Mouse (Mus musculus) midbrain, embryonic 15.5 days (tissue): ENCODE data around the gene Mob3b. TPM values are rescaled to one million over a fixed set of nuclear protein-coding genes. Genes with fewer than 3 reads are reported as not detected.
A peak's percentile ranks its signal among the peaks of the same experiment; 100 is the strongest.
"Not testable (repeated sequence)": the region's sequence is repeated elsewhere in the genome, so short reads cannot be mapped to it uniquely, and the experiment has no call there.

ENCODE experiments used
- ATAC-seq: fragments of 200-750 bp; cut with Nextera tagmentation; replicated peaks from 2 replicates; pipeline ENCODE4 v1.8.0; 2017; ENCODE audit warnings: moderate TSS enrichment
- H3K27ac ChIP-seq: fragments of 300-500 bp; sonication (generic); 2 replicates; pipeline ENCODE4 v1.5.1; 2015; ENCODE audit warnings: mild to moderate bottlenecking, inconsistent platforms
- H3K27me3 ChIP-seq: fragments of 300-500 bp; sonication (generic); replicated peaks from 2 replicates; pipeline ENCODE4 v1.6.1; 2015; ENCODE audit warnings: inconsistent platforms
- H3K36me3 ChIP-seq: fragments of 300-500 bp; sonication (generic); replicated peaks from 2 replicates; pipeline ENCODE4 v1.6.1; 2015; ENCODE audit warnings: inconsistent platforms
- H3K4me1 ChIP-seq: fragments of 300-500 bp; sonication (generic); 2 replicates; pipeline ENCODE4 v1.6.1; 2015; ENCODE audit warnings: inconsistent platforms
- H3K4me2 ChIP-seq: fragments of 300-500 bp; sonication (generic); 2 replicates; pipeline ENCODE4 v1.6.1; 2015; ENCODE audit warnings: inconsistent platforms, mild to moderate bottlenecking, moderate library complexity
- H3K4me3 ChIP-seq: fragments of 300-500 bp; sonication (generic); 2 replicates; pipeline ENCODE4 v1.5.1; 2015; ENCODE audit warnings: mild to moderate bottlenecking, inconsistent platforms
- H3K9ac ChIP-seq: fragments of 300-500 bp; sonication (generic); 2 replicates; pipeline ENCODE4 v1.6.1; 2015; ENCODE audit warnings: mild to moderate bottlenecking, inconsistent platforms
- H3K9me3 ChIP-seq: fragments of 300-500 bp; sonication (generic); 2 replicates; pipeline ENCODE4 v1.6.1; 2016; ENCODE audit warnings: inconsistent platforms
- WGBS: fragments of 180-500 bp; shearing (Covaris S2); methylation state at CpG from one replicate; pipeline ENCODE4 v1.1.7; 2015; ENCODE audit warnings: mixed read lengths; 5-methylcytosine and 5-hydroxymethylcytosine counted together
- polyA plus RNA-seq: library from polyadenylated mRNA; unstranded; fragments of >200 nt; fragmentation: Nextera tagmentation; extraction: Ambion mirVana; gene quantifications from 2 replicates; pipeline ENCODE4 v1.2.1, GENCODE M21; 2015

Mob3b gene
- polyA plus RNA-seq, 1 experiment from 2014 or later: 5.6 TPM

DNA sequence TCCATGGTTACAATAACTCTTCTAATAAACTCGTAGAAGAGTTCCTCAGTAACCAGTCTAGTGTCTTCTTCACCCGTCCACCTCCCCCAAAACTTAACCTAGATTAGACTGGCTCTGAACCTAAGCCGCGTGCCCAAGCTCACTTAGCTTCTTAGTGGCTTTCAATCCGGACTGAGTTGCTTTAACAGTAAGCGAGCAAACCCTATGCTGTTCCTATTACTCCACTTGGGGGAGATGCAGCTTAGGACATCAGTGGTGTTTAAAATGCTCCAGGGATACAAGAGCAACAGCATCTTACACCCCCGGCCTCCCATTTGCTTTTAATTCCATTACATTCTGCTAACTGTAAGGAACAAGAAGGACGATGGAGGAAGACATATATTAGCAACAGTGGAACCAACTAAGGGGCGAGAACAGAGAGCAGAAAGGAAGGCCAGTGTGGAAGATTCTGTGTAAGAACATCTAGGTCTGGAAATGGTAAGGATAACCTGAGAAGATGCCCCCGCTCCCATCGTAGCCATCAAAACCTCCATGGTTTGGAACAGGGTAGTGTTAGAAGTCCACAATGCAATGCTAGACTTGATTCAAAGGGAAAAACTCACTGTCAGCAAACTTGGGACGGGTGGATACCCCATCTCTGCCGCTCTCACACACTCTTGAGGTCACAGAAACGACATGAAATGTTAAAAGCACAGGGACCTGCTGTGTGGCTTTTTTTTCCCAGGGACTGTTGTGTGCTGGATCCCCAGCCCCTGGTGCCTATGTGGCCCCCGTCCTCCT is 196.3 kb downstream of the Mob3b start:
- ATAC-seq: 0 out of 2 replicates have a peak, but pooled peaks have one; percentile 28
- no peaks in the 10 kb centered on the region for H3K36me3 ChIP-seq
- 76% methylated on average over 15 of the region's 15 CpGs for WGBS
- no peaks in the 10 kb centered on the region for H3K27me3 ChIP-seq
- H3K9me3 ChIP-seq: no peaks in the 10 kb centered on the region
- no peak overlapping the region for H3K4me2 ChIP-seq
- no peak overlapping the region for H3K27ac ChIP-seq
- H3K4me3 ChIP-seq: no peak overlapping the region
- H3K4me1 ChIP-seq: peaks cover 4% of the 10 kb centered on the region; the same call in 1 of the 2 replicates
- no peak overlapping the region for H3K9ac ChIP-seq

DNA sequence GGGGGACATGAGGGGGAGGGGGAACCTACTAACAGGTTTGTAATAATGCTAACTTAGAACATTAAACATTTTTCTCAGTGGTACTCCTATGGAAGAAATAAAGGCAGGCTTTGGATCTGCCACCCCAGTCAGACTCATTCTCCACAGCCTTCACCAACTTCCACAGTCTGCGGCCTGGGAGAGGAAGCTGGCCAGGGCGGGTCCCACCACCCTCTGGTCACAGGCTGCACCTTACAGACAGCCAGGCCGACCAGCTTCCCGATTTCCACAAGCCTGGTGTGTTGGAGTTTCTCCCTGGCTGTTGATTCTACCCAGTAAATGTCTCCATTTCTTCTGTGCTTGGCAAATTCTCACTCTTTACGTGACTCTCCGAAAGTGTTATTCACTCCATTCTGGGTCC is 197.8 kb downstream of the Mob3b start:
- Histone ChIP-seq H3K27me3 (no peaks in the 10 kb centered on the region), H3K27ac (no peak overlapping the region), H3K9me3 (no peaks in the 10 kb centered on the region), H3K4me3 (no peak overlapping the region), H3K36me3 (no peaks in the 10 kb centered on the region), H3K4me2 (no peak overlapping the region), H3K9ac (no peak overlapping the region), H3K4me1 (peaks cover 4% of the 10 kb centered on the region; the same call in 1 of the 2 replicates)
- no peak for ATAC-seq
- 89% methylated on average over 6 of the region's 6 CpGs for WGBS

DNA sequence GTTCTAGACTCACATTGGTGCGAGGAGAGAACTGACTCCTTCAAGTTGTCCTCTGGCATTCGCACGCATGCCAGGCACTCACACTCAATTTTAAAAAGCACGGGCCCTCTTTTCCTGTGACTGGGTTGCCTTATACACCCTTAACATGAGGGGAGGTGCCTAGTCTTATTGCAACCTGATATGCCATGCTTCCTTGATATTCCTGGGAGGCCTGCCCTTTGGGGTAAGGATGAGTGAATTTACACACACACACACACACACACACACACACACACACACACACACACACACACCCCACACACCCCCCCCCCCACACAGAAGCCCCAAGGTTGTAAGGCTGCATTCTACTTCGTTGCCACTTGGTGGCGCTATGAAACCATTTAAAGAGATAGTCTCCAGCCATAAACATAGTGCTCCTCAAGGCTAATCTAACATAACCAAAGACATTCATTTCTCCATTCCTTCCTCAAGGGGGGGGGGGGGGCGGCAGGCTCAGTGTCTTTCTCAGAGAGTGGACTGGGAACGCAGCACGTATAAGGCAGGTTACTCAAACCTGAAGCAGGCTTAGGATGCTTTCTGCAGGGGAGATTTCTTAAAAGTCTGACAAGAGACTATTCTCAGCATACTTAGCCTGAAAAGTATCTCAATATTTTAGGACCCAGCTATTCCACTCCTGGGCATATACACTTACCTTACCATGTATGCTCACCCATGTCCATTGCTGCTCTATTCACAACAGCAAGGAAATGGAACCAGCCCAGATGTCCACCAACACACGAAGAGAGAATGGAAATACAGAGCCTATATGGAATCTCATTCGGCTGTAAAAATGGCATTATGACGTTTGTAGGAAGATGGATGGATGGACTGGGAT is 198.9 kb downstream of the Mob3b start:
- H3K9ac ChIP-seq: no peak overlapping the region
- peaks cover 4% of the 10 kb centered on the region; the same call in 1 of the 2 replicates for H3K4me1 ChIP-seq
- no peaks in the 10 kb centered on the region for H3K27me3 ChIP-seq
- H3K27ac ChIP-seq: no peak overlapping the region
- H3K4me2 ChIP-seq: peak overlapping the region; percentile 21; the same call in 1 of the 2 replicates
- peak; percentile 75 for ATAC-seq
- H3K4me3 ChIP-seq: no peak overlapping the region
- H3K36me3 ChIP-seq: no peaks in the 10 kb centered on the region
- H3K9me3 ChIP-seq: no peaks in the 10 kb centered on the region
- 45% methylated on average over 12 of the region's 12 CpGs for WGBS

DNA sequence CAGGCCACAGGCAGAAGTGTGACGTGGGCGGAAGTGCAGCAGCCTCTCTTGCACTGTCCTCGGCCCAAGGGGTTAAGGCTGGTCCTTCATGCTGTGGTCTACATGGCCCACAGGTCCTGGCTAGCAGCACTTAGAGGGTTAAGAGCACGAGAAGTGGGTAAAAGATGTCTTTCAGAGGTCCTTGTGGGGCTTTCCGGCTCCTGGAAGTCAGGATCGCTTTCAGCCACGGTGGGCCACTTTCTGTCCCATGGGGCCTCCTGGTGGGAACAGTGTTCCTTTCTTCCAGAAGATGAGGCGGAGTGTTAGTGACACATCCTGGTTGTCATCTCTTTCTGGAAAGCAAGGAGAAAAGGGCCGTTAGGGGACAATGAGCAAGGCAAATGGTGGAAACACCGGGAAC is 203.6 kb downstream of the Mob3b start:
- Histone ChIP-seq H3K27ac (no peak overlapping the region), H3K4me3 (no peak overlapping the region), H3K4me2 (no peak overlapping the region), H3K27me3 (no peaks in the 10 kb centered on the region), H3K4me1 (peaks cover 3% of the 10 kb centered on the region; the same call in 1 of the 2 replicates), H3K9me3 (no peaks in the 10 kb centered on the region), H3K36me3 (no peaks in the 10 kb centered on the region), H3K9ac (no peak overlapping the region)
- 84% methylated on average over 10 of the region's 10 CpGs for WGBS
- no peak for ATAC-seq

DNA sequence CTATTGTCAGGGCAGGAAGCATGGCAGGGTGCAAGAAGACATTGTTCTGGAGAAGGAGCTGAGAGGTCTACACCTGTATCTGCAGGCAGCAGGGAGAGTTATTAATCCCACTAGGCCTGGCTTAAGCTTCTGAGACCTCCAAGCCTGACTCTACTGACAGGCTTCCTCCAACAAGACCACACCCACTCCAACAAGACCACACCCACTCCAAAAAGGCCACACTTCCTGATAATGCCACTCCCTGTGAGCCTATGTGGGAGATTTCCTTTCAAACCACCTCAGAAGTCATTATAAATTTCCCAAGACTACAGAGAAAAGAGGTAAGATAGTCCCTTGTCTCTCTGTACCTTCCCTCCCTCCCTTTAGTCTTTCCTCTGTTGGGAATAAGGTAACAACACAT is 210.1 kb downstream of the Mob3b start:
- ATAC-seq: no peak
- no peak overlapping the region for H3K4me2 ChIP-seq
- no peak overlapping the region for H3K9ac ChIP-seq
- H3K4me1 ChIP-seq: no peaks in the 10 kb centered on the region
- H3K27me3 ChIP-seq: no peaks in the 10 kb centered on the region
- no peaks in the 10 kb centered on the region for H3K36me3 ChIP-seq
- H3K27ac ChIP-seq: no peak overlapping the region
- no peaks in the 10 kb centered on the region for H3K9me3 ChIP-seq
- no peak overlapping the region for H3K4me3 ChIP-seq

DNA sequence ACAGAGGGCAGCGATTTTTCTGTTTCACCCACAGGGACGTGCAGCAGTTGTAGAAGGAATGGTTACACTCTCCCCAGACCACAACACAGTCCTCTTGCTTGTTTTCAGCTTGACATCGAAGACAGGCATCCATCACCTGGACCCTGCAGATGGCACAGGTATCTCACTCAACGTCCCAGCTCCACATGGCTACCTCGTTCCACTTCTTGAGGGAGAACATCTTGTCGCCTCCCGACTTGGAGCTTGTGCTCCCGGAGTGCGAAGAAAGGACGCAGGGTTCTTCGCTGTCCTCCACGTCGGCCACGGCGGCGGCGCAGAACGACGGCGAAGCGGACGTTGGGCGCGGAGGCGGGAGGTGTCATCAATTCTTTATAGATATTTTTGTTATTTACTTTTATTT is 216.2 kb downstream of the Mob3b start:
- H3K27ac ChIP-seq: no peak overlapping the region
- no peaks in the 10 kb centered on the region for H3K9me3 ChIP-seq
- no peaks in the 10 kb centered on the region for H3K27me3 ChIP-seq
- H3K4me1 ChIP-seq: no peaks in the 10 kb centered on the region
- no peaks in the 10 kb centered on the region for H3K36me3 ChIP-seq
- H3K4me2 ChIP-seq: no peak overlapping the region
- 93% methylated on average over 25 of the region's 25 CpGs for WGBS
- no peak overlapping the region for H3K9ac ChIP-seq
- no peak for ATAC-seq
- H3K4me3 ChIP-seq: no peak overlapping the region

DNA sequence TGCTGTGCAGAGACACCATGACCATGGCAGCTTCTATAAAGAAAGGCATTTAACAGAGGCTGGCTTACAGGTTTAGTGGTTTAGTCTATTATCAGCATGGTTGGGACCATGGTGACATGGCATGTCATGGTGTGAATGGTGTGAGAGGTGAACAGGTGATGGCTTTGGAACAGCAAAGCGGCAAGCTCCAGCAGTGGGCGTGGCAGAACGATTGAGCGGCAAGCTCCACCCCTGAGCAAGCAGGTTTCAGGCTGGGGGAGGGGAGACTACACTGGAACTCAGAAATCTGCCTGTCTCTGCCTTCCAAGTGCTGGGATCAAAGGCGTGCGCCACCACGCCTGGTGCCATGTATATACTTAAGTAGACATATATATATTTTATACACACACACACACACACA is 228.9 kb downstream of the Mob3b start:
- H3K36me3 ChIP-seq, H3K9ac ChIP-seq, H3K4me1 ChIP-seq, H3K27ac ChIP-seq, H3K9me3 ChIP-seq, H3K4me3 ChIP-seq, H3K4me2 ChIP-seq, H3K27me3 ChIP-seq, ATAC-seq: not testable (repeated sequence)
- 82% methylated on average over 7 of the region's 7 CpGs for WGBS

DNA sequence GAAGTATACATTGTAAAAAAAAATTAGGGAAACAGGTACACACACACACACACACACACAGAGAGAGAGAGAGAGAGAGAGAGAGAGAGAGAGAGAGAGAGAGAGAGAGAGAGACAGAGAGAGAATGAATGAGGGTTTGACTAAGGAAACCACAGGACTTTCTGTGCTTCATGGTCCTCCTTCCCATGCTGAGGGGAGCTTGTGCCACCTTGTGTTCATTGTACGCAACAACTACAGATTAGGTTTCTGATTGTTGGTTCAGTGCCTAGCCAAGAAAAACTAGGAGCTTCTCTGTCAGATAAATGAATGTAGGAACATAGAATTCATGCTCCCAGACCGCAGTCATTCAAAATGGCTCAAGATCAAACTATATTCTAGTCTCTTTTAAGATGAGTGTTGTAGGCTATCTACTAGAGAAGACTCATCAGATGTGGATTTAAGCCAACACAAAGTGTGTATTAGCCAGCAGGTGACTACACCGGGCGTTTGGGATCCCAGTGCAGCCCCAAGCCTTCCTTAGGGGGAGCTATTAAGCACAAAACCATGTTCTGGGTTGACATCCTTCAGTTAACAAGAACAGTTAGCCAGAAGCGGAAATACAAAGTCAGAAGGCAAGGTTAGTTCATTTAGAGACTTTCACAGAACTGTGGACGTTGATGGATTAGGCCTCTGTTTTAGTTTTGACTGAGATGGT is 235.0 kb downstream of the Mob3b start:
- H3K27ac ChIP-seq: no peak overlapping the region
- no peak overlapping the region for H3K4me3 ChIP-seq
- H3K9me3 ChIP-seq: no peaks in the 10 kb centered on the region
- no peaks in the 10 kb centered on the region for H3K4me1 ChIP-seq
- H3K36me3 ChIP-seq: no peaks in the 10 kb centered on the region
- H3K9ac ChIP-seq: no peak overlapping the region
- no peak overlapping the region for H3K4me2 ChIP-seq
- 71% methylated on average over 6 of the region's 6 CpGs for WGBS
- H3K27me3 ChIP-seq: no peaks in the 10 kb centered on the region
- peak; percentile 81 for ATAC-seq

DNA sequence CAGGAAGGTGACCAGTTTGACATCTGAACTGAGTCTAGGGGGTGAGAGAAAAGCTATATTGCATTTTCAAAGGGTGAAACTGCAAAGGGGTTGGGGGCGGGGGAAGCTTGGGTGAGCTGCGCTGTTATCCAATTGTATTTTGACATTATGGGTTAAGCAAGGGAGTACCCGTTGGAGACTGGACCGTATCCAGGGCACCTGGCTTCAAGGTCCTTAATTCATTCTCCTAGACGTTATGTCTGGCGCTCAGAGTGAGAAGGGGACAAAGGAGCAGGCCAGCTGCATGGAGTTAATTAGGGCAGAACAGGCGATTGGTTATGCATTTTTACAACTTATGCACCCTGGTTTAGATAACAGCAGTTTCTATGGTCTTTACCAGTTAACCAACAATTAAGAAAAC is 239.9 kb downstream of the Mob3b start:
- H3K4me2 ChIP-seq: no peak overlapping the region
- H3K9me3 ChIP-seq: no peaks in the 10 kb centered on the region

DNA sequence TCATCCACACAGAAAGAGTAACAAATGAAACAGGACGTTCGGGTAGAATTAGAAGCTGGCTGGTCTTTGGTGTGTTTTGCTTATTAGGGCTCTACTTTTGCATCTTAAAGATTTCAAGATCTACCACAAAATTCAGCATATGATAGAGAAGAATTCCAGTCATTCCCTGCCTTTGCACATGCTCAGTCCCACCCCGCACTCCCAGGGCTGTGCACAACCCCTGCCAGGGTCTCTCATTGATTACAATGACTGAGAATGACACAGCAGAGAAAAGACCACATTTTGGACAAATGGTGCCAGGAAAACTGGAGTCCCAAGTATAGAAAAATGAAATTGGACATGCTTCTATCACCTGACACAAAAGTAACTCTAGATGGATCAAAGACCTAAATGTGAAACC is 245.1 kb downstream of the Mob3b start:
- no peak for ATAC-seq
- whole genome bisulfite sequencing: 87% methylated on average over 3 of the region's 3 CpGs
- H3K27ac ChIP-seq: no peak overlapping the region

More for the DNA sequence above, 239.9 kb downstream of the Mob3b start:
- no peak overlapping the region for H3K4me3 ChIP-seq
- no peak overlapping the region for H3K27ac ChIP-seq
- no peaks in the 10 kb centered on the region for H3K36me3 ChIP-seq
- 45% methylated on average over 7 of the region's 7 CpGs for WGBS
- no peaks in the 10 kb centered on the region for H3K4me1 ChIP-seq
- no peaks in the 10 kb centered on the region for H3K27me3 ChIP-seq
- H3K9ac ChIP-seq: no peak overlapping the region
- ATAC-seq: no peak

DNA sequence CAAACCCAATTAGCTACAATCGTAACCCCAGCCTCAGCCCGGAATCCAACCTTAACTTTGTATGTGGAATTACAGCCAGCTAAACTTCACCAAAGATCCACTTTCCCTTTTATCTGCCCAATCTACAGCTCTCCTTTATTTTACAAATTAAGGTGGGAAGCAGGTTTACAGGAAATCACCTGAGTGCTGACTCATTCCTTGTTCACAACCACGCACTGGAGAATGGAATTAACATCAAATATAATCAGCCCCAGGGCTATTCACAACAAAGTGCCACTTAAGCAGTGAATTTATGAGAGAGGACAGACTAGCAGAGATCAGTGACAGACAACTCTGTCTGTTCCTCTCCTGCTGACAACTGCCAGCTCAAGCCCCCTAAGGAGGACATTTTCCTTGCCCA is 245.9 kb downstream of the Mob3b start:
- H3K27me3 ChIP-seq: no peaks in the 10 kb centered on the region
- no peaks in the 10 kb centered on the region for H3K4me1 ChIP-seq
- no peak overlapping the region for H3K27ac ChIP-seq
- 75% methylated on average over 3 of the region's 3 CpGs for WGBS
- ATAC-seq: no peak
- H3K36me3 ChIP-seq: no peaks in the 10 kb centered on the region
- H3K9ac ChIP-seq: no peak overlapping the region
- no peaks in the 10 kb centered on the region for H3K9me3 ChIP-seq
- H3K4me2 ChIP-seq: no peak overlapping the region
- no peak overlapping the region for H3K4me3 ChIP-seq

More for the DNA sequence above, 245.1 kb downstream of the Mob3b start:
- no peak overlapping the region for H3K9ac ChIP-seq
- H3K4me3 ChIP-seq: no peak overlapping the region
- no peaks in the 10 kb centered on the region for H3K9me3 ChIP-seq
- H3K4me2 ChIP-seq: no peak overlapping the region
- no peaks in the 10 kb centered on the region for H3K36me3 ChIP-seq
- H3K4me1 ChIP-seq: no peaks in the 10 kb centered on the region
- no peaks in the 10 kb centered on the region for H3K27me3 ChIP-seq

DNA sequence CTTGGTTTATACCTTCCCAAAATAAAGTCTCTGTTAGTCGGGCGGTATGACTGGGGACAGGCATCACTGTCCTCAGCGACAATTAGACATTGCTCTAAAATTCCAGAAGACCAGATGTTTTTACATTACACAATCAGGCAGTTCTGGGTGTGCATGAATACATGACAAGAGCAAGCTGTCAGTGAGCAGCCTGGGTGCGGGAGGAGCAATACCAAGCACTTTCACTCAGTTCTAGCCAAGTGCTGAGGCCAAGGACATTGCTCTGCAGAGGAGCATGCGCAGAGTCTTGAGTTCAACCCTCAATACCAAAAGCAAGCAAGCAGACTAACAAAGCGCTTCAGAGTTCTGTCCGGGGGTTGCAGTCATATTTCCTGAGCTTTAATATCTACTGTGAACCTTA is 249.2 kb downstream of the Mob3b start:
- Histone ChIP-seq H3K36me3 (no peaks in the 10 kb centered on the region), H3K9me3 (no peaks in the 10 kb centered on the region), H3K4me2 (no peak overlapping the region), H3K4me1 (no peaks in the 10 kb centered on the region), H3K9ac (no peak overlapping the region), H3K4me3 (no peak overlapping the region), H3K27ac (no peak overlapping the region), H3K27me3 (no peaks in the 10 kb centered on the region)
- 92% methylated on average over 7 of the region's 7 CpGs for WGBS
- no peak for ATAC-seq
